Mouse (Mus musculus) erythroblast, embryonic 14.5 days (primary cell): Measurements from ENCODE around the gene Dlg2. TPM values are rescaled to one million over a fixed set of nuclear protein-coding genes. Genes with fewer than 3 reads are reported as not detected.

Experiments used
- H3K27me3 ChIP-seq: 2 replicates; pipeline ENCODE4 v1.6.1; 2012; ENCODE audit warnings: inconsistent platforms; ENCODE audit not compliant: control insufficient read depth
- H3K36me3 ChIP-seq: 2 replicates; pipeline ENCODE4 v1.6.1; 2012; ENCODE audit warnings: mild to moderate bottlenecking, inconsistent platforms; ENCODE audit not compliant: control insufficient read depth
- H3K4me1 ChIP-seq: 2 replicates; pipeline ENCODE4 v1.6.1; 2012; ENCODE audit warnings: inconsistent platforms; ENCODE audit not compliant: control insufficient read depth
- H3K4me3 ChIP-seq: replicated peaks from 2 replicates; pipeline ENCODE3; 2012; ENCODE audit warnings: moderate library complexity, mild to moderate bottlenecking, inconsistent platforms
- H3K9me3 ChIP-seq: 2 replicates; pipeline ENCODE4 v1.6.1; 2012; ENCODE audit warnings: low read length, inconsistent platforms, mixed read lengths; ENCODE audit not compliant: control insufficient read depth
- GATA1 ChIP-seq: IDR thresholded peaks from 2 replicates; pipeline ENCODE4 v1.6.1; 2012; ENCODE audit warnings: low read length, inconsistent platforms, mixed read lengths
- TAL1 ChIP-seq: IDR thresholded peaks from 3 replicates; pipeline ENCODE4 v1.6.1; 2012; ENCODE audit warnings: low read length, inconsistent platforms, mixed read lengths
- polyA plus RNA-seq: library from polyadenylated mRNA; stranded (reverse); fragments of >175 nt; gene quantifications from 2 replicates; pipeline ENCODE4 v1.2.3, GENCODE M21; 2012

Gene Dlg2
- polyA plus RNA-seq, 1 experiment = not detected

- TF ChIP-seq GATA1 (no peak), TAL1 (no peak)
- Histone ChIP-seq H3K36me3 (no peaks in the 10 kb centered on the region), H3K4me1 (no peaks in the 10 kb centered on the region), H3K4me3 (no peak overlapping the region), H3K27me3 (no peaks in the 10 kb centered on the region), H3K9me3 (no peaks in the 10 kb centered on the region)
These were observed 1105.7 kb downstream of the Dlg2 start for GRCm38 (mm10) chr7:91582203-91582602.

GRCm38 (mm10) chr7:91583566-91583965 is 1107.1 kb downstream of the Dlg2 start:
- TF ChIP-seq TAL1 (no peak), GATA1 (no peak)
- H3K4me1 ChIP-seq = no peaks in the 10 kb centered on the region
- H3K9me3 ChIP-seq = no peaks in the 10 kb centered on the region
- H3K36me3 ChIP-seq = no peaks in the 10 kb centered on the region
- no peaks in the 10 kb centered on the region for H3K27me3 ChIP-seq
- no peak overlapping the region for H3K4me3 ChIP-seq

GRCm38 (mm10) chr7:91591261-91592170 is 1115.0 kb downstream of the Dlg2 start:
- Histone ChIP-seq H3K4me1 (no peaks in the 10 kb centered on the region), H3K27me3 (no peaks in the 10 kb centered on the region), H3K4me3 (no peak overlapping the region), H3K36me3 (no peaks in the 10 kb centered on the region), H3K9me3 (no peaks in the 10 kb centered on the region)
- TF ChIP-seq GATA1 (no peak), TAL1 (no peak)

GRCm38 (mm10) chr7:91598549-91598948 is 1122.1 kb downstream of the Dlg2 start:
- no peak for TF ChIP-seq TAL1
- TF ChIP-seq GATA1 = no peak
- Histone ChIP-seq H3K4me3 (no peak overlapping the region), H3K36me3 (no peaks in the 10 kb centered on the region), H3K4me1 (no peaks in the 10 kb centered on the region), H3K27me3 (no peaks in the 10 kb centered on the region), H3K9me3 (no peaks in the 10 kb centered on the region)

GRCm38 (mm10) chr7:91601307-91601706 is 1124.8 kb downstream of the Dlg2 start:
- Histone ChIP-seq H3K36me3 (no peaks in the 10 kb centered on the region), H3K4me3 (no peak overlapping the region), H3K4me1 (no peaks in the 10 kb centered on the region), H3K9me3 (no peaks in the 10 kb centered on the region), H3K27me3 (no peaks in the 10 kb centered on the region)
- TF ChIP-seq GATA1 = no peak
- TF ChIP-seq TAL1 = no peak

- no peaks in the 10 kb centered on the region for H3K9me3 ChIP-seq
- no peak overlapping the region for H3K4me3 ChIP-seq
- no peaks in the 10 kb centered on the region for H3K4me1 ChIP-seq
- H3K36me3 ChIP-seq = no peaks in the 10 kb centered on the region
- TF ChIP-seq GATA1 = no peak
- TF ChIP-seq TAL1 = no peak
- no peaks in the 10 kb centered on the region for H3K27me3 ChIP-seq
These were observed 1127.1 kb downstream of the Dlg2 start for GRCm38 (mm10) chr7:91603561-91603960.

- Histone ChIP-seq H3K9me3 (no peaks in the 10 kb centered on the region), H3K27me3 (no peaks in the 10 kb centered on the region), H3K4me3 (no peak overlapping the region), H3K36me3 (no peaks in the 10 kb centered on the region), H3K4me1 (no peaks in the 10 kb centered on the region)
- TF ChIP-seq TAL1 = no peak
- TF ChIP-seq GATA1 = no peak
These were observed 1176.6 kb downstream of the Dlg2 start for GRCm38 (mm10) chr7:91653033-91653432.

- Histone ChIP-seq H3K4me1 (no peaks in the 10 kb centered on the region), H3K36me3 (no peaks in the 10 kb centered on the region), H3K4me3 (no peak overlapping the region), H3K9me3 (no peaks in the 10 kb centered on the region), H3K27me3 (no peaks in the 10 kb centered on the region)
- TF ChIP-seq TAL1 (no peak), GATA1 (no peak)
These were observed 1183.0 kb downstream of the Dlg2 start for GRCm38 (mm10) chr7:91659498-91659897.

GRCm38 (mm10) chr7:91672236-91673017 is 1196.0 kb downstream of the Dlg2 start:
- Histone ChIP-seq H3K4me3 (no peak overlapping the region), H3K36me3 (no peaks in the 10 kb centered on the region), H3K27me3 (no peaks in the 10 kb centered on the region), H3K4me1 (no peaks in the 10 kb centered on the region), H3K9me3 (no peaks in the 10 kb centered on the region)
- TF ChIP-seq TAL1 (no peak), GATA1 (no peak)
